Mouse (Mus musculus) bone marrow, adult 2 months (tissue): ENCODE measurements around the gene Nfia.

ENCODE experiments used
- CTCF ChIP-seq: fragments of 200-500 bp; IDR thresholded peaks from 2 replicates; pipeline ENCODE4 v1.5.1; 2011; ENCODE audit warnings: low read length, control low read depth; ENCODE audit not compliant: control insufficient read depth, insufficient read depth
- POLR2A ChIP-seq: fragments of 200-500 bp; IDR thresholded peaks from 2 replicates; pipeline ENCODE4 v1.6.1; 2011; ENCODE audit warnings: low read depth, mild to moderate bottlenecking, control low read depth, low read length, borderline replicate concordance; ENCODE audit not compliant: control insufficient read depth

DNA sequence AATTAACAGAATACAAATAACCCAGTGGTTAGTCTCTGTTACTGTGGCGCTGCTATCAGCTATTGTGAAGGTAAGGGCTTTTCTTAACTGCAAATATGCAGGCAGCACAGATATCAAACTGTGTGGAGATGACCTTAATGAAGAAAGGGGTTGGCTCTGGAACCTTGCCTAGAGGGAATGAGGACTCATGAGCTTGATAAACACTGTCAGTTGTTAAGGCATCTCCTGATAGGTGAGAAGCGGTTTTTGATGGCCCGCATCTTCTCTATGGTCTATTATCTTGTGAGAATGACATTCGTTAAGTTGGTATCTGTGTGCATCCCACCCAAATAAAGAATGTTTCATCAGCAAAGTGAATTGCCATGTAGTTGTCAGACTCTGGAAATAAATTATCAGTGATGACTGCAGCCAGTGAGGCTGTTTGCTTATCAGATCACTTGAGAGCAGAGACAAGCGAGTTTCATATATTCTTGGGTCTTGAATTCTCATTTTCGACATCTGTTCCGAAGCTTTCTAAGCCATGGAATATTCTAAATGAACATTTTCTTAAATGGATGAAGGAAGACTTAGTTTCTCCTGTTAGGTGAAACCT, 37.9 kb downstream of the Nfia start:
- TF ChIP-seq CTCF (no peak), POLR2A (no peak)
